Mouse (Mus musculus): ENCODE data around the gene Map3k14. TPM values are rescaled to one million over a fixed set of nuclear protein-coding genes. Genes with fewer than 3 reads are reported as not detected.

Map3k14 gene
- 5.0 and 5.6 TPM in 2 replicates for polyA plus RNA-seq (2012)

DNA sequence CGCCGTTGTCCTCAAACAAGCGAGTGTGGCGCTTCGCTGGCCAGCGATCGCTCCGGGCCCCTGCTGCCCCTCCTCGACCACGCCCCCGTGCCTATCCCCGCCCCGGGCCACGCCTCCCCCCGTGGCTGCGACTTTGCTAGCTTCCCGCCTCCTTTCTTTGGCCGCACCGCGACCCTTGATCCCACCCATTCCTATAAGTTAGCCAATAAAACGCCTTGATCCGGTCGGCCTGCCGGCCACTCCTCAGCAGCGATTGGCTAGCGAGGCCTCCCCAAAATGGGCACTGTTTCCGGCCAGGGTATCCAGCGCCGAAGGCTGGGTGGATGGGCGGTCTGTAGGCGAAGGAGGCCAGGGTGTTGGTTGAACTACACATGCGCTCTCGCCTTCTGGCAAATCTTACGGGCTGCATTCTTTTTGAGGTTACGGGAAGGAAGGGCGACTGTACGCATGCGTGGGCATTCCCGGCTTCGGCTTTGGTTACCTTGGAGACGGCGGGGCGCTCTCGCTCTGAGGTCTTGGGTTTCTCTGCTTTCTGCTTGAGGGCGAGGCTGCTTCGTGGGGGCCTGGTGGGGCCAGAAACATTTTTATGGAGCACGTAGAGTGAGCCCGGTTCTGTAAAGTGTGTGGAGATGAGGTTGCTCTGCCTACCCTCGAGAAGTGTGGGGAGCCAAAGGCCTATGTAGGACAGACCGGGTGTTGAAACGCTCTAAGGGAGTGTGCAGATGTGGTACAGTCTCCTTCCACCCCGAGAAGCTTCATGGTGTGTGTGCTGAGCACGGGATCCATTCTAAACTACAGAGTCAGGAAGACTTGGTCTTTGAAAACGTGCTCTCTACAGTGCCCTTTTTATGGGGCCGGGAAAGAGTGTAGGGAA lies at the start of gene Map3k14:
TSS of gene Map3k14 (minus strand) at position 127 of the 874 bp plus-strand sequence.
- no peak for TF ChIP-seq GATA1 (IDR thresholded peaks at IDR 0.05; ENCODE audit: low read length)

DNA sequence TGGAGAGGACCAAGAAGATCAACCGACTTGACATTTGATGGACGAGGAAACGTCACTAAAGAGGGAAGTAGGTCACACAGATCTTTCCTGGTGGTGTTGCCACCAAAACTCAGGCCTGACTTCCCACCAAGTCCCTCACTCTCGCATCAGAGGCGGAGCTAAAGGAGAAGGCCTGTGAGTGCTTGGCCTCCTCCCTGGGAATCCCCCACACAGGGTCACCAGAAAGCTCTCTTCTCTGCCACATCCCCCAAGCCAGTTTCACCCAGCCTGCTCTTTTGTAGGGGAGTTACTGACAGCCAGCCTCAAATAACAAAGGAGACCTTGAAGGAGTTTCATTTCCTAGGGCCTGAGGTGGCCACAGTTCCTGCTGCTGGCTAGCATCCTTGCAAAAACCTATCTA lies 48.1 kb upstream of the Map3k14 start:
- no peak for TF ChIP-seq GATA1 (IDR thresholded peaks at IDR 0.05; ENCODE audit: low read length)

GRCm38 (mm10) chr11:103314736-103315374 lies 47.6 kb upstream of the Map3k14 start:
- TF ChIP-seq GATA1 (IDR thresholded peaks at IDR 0.05; ENCODE audit: low read length) = no peak

DNA sequence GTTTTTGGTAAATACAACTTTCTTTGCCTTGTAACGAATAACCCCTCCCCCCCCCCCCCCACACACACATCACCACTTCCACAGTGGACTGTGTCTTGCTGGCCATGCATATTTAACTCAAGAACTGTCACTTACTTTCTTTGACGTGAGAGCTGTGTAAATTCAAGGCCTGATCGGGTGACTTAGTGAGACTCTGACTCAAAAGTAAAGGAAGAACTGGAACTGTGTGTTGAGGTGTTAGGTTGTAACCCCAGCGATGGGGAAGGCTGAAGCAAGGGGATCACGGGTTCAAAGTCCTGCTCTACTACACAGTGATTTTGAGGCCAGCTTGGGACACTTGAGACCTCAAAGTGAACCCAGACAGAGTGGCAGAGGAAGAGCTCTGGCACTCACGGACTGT lies 46.3 kb upstream of the Map3k14 start:
- no peak for TF ChIP-seq GATA1 (IDR thresholded peaks at IDR 0.05; ENCODE audit: low read length)

GRCm38 (mm10) chr11:103312655-103313255 lies 45.5 kb upstream of the Map3k14 start:
- TF ChIP-seq GATA1 (IDR thresholded peaks at IDR 0.05; ENCODE audit: low read length) = no peak

- TF ChIP-seq GATA1 (IDR thresholded peaks at IDR 0.05; ENCODE audit: low read length) = no peak
Measured at GRCm38 (mm10) chr11:103311960-103312611, 44.8 kb upstream of the Map3k14 start.

DNA sequence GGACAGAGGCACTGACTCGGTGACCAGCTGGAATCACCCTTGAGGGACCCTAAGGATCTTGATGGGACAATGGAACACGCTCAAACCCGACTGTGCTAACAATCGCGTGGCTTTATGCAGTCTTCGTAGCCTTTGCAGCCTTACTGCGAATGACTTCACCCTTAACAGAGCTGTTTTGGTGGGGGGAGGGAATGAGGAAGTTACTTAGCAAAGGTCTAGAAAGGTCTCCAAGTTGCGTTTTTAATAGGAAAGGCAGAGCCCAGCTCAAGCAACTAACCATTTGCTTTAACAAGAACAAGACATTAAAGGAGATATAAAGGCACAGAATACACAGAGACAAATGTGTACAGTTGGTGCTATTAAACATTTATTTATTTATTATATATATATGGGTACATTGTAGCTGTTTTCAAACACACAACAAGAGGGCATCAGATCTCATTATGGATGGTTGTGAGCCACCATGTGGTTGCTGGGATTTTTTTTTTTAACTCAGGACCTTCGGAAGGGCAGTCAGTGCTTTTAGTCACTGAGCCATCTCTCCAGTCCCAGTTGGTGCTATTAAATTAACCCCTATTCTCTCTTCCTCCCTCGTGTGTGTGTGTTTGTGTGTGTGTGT lies 42.8 kb upstream of the Map3k14 start:
- TF ChIP-seq GATA1 (IDR thresholded peaks at IDR 0.05; ENCODE audit: low read length) = no peak

DNA sequence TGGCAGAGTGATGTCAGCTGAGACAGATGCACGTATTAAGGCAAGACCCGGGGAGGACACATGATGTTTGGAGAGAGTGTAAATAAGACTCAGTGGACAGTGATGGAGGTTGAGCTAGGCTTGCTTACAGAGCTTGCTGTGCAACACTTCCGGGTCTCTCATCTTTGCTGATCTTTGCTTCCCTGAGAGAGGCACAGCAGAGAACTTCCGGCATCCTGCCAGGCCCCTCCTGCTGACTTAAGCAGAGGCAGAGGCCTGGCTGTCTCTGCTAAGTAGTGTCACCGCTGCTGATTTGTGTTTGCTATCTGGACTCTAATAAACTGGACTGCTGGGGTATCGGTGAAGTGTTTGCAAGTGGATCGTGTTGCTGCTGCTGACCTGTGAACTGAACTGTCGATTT lies 40.6 kb upstream of the Map3k14 start:
- no peak for TF ChIP-seq GATA1 (IDR thresholded peaks at IDR 0.05; ENCODE audit: low read length)

DNA sequence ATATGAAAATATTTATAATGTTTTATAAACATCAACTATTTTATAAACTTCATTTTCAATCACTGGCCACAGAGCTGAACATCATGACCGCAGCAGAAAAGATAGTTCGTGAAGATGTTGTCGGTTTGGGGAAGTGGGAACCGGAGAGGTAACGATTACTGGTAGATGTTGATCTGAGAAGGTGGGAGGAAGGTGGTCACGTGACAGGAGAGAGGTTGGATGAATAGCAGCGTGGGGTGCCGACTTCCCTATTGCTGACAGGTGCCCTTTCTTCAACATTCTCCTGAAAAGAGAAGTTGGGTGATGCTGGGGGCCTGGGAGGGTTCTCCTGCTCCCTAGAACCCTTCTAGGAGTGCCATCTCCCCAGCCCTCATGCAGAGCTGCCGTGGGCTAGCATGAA lies 37.3 kb upstream of the Map3k14 start:
- no peak for TF ChIP-seq GATA1 (IDR thresholded peaks at IDR 0.05; ENCODE audit: low read length)

DNA sequence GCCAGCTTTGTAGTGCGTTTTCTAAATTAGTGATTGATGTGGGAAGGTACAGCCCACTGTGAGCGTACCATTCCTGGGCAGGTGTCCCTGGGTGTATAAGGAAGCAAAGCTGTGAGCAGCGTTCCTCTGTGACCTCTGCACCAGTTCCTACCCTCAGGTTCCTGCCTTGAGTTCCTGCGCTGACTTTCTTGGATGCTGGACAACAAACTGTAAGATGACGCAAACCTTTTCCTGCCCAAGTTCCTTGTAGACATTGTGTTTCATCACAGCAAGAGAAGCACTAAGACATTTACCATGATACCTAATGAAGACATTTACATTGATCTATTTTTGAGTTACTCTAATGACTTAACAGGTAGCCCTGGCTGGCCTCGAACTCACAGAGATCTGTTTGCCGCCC lies 27.5 kb upstream of the Map3k14 start:
- no peak for TF ChIP-seq GATA1 (IDR thresholded peaks at IDR 0.05; ENCODE audit: low read length)

DNA sequence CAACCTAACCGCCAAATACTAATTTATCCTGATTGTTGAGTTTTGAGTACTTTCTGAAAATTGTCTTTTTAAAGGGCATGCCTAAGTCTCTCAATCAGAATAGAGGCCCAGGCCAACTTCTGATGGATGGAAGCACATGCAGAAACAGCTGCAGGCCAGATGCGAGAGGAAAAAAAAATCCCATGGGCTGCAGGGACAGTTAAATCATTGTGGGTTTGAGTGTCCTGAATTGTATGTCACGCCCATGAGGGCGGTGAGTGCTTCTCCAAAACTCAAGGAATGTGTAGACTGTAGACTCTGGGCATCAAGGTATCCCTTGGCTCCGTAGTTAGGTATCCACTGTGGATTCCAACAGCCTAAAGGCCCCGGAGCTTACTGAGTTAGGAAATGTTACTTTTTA lies 26.8 kb upstream of the Map3k14 start:
- TF ChIP-seq GATA1 (IDR thresholded peaks at IDR 0.05; ENCODE audit: low read length) = no peak

- no peak for TF ChIP-seq GATA1 (IDR thresholded peaks at IDR 0.05; ENCODE audit: low read length)
Measured at GRCm38 (mm10) chr11:103292890-103293287, 25.6 kb upstream of the Map3k14 start.

DNA sequence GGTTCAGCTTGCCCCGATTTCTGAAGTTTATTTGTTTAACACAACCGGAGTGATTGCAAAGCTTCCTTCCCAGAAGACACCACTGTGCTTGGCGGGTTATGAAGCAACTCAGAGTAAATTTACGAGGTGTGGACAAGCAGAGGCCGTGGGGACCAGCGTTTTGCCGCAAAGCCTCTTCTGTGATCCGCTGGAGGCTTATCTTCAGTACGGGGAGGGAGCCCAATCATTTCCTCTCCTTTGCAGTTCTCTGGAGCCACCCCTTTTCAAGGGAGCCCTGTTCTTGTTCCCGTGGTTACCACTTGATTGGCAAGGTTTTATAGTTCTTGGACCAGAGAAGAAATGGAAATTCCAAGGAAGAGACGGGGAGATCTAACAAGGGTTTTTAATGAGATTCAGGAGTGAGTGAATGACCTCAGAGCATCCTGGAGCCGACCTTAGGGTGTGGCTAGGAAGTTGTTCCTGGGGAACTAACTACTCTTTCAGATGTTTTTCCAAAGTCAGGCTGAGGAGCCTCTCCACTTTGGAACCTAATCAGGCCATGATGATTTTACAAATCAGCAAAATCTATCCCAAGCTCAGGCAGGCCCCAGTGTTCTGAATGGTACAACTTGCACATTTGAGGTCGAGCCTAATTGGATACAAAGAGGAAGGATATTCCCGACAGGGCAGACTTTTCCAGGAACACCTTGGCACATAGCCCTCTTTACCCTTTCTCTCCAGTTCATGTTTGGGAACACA lies 25.0 kb upstream of the Map3k14 start:
- TF ChIP-seq GATA1 (IDR thresholded peaks at IDR 0.05; ENCODE audit: low read length) = no peak

GRCm38 (mm10) chr11:103288291-103288963 lies 21.2 kb upstream of the Map3k14 start:
- no peak for TF ChIP-seq GATA1 (IDR thresholded peaks at IDR 0.05; ENCODE audit: low read length)

Measured in G1E-ER4 (cell line).